Mouse (Mus musculus): Measurements from ENCODE around the gene Gopc.
"Not testable (repeated sequence)": the region's sequence is repeated elsewhere in the genome, so short reads cannot be mapped to it uniquely, and the experiment has no call there.

The Gopc gene

DNA sequence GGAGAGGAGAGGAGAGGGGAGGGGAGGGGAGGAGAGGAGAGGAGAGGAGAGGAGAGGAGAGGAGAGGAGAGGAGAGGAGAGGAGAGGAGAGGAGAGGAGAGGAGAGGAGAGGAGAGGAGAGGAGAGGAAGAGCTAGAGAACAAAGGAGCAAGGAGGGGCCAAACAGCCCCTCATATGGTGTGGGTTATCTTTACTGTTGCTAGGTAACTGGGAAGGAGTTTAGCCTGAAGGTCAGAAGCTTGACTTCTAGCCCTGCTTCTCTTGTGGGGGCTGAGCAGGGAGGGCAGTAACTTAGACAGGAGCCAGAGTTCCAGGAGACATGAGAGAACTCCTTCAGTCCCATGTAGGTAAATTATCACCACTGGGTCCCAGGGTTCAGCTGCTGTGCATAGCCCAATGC lies 83.4 kb downstream of the Gopc start:
- not testable (repeated sequence) for DNase-seq (ENCODE audit: low spot score in 2 of 2)

DNA sequence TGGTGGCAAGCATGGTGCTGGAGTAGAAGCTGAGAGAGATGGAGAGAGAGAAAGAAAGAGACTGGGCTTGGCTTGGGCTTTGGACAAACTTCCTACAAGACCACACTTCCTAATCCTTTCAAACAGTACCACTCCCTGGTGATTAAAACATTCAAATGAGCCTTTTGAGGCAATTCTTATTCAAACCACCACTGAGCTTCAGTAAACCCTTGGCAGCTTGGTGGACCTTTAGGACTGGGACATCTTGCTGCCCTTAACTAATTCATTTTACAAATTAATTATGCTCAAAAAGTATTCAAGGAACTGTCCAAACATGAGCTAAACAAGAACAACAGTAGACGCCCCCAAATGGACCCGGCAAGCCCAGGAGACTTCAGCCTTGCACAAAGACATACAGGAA lies 86.0 kb downstream of the Gopc start:
- DNase-seq (ENCODE audit: low spot score in 2 of 2) = no peak

DNA sequence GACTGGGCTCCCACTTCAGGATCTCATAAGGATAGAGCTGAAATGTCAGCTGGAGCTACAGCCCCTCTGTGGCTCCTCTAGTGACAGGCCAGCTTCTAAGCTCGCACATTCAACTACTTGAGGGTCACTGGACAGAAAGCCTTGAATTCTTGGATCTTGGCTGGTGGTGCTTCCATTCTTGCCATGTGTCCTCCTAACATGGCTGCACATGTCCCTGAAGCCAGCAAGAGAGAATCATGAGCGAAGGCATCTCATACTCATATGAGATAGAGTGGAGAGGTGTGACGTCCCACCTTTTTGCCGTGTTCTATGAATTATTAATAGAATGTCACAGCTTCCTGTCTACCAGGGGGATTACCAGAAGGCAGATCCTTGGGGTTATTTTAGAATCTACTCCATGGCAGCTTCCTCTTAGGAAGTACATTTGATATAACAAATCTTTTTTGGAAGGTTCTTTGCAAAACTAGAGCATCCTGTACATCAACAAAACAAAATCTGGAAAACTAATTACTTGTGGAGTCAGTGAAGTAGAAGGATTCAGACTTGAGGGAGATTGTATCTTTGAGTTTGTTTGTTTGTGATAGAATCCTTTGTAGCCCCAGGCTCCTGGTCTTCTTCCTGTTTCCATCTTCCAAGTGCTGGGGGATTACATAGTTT lies 87.9 kb downstream of the Gopc start:
- DNase-seq (ENCODE audit: low spot score in 2 of 2) = no peak

DNA sequence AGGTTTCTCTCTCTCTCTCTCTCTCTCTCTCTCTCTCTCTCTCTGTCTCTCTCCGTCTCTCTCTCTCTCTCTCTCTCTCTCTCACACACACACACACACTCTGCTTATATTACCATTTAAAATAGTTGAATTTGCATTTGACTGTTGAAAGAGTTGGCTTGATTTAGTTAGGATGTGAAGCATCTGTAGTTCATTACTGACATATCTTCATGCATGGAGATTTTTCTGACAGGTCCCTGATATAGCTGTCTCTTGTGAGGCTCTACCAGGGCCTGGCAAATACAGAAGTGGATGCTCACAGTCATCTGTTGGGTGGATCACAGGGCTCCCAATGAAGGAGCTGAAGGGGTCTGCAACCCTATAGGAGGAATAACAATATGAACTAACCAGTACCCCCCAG lies 89.5 kb downstream of the Gopc start:
- DNase-seq (ENCODE audit: low spot score in 2 of 2) = not testable (repeated sequence)

DNA sequence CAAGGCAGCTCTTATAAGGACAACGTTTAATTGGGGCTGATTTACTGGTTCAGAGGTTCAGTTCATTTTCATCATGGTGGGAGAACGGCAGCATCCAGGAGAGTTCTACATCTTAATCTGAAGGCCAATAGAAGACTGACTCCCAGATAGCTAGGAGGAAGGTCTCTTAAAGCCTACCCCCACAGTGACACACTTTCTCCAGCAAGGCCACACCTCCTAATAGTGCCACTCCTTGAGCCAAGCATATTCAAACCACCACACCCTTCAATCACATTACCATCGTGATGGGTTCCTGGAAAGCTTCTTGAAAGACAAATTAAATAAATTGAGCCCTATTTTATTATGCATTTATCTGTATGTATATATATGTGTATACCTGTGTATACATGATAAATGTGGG lies 92.7 kb downstream of the Gopc start:
- no peak for DNase-seq (ENCODE audit: low spot score in 2 of 2)

DNA sequence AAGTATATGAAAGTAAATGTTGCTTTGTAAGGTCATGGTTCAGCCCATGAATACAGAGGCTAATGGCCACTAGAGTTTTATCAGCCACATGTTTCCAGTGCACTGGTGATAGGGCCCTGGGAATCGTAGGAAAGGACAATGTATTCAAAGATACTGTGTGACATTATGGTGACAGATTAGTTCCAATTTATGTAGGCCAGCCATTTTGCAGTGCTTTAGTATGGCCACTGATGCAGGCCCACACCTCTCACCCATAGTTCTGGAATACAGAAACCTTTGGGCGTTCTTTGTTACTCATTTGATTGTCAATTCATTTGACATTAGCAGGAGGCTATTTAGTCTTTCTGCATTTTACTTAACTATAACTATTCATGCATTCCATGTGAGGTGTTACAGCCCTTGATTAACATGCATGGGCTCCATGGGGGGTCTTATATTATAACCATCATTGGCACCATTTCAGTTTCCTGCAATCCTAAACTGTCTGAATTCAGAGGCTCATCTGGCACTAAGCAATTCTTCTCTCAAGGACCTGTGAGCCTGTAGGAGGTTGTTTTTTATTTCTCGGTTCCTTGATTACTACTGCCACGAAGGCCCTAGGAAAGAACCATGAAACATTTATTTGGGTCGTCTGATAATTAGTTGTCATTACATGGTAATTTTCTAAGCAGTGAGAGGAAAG lies 93.9 kb downstream of the Gopc start:
- no peak for DNase-seq (ENCODE audit: low spot score in 2 of 2)

All from right cerebral cortex, adult 2 months (tissue).